Mouse (Mus musculus) G1E-ER4 (cell line): ENCODE results near the gene Efcab10. TPM values are rescaled to one million over a fixed set of nuclear protein-coding genes. Genes with fewer than 3 reads are reported as not detected.

Experiments used
- GATA1 ChIP-seq: IDR thresholded peaks from one replicate; pipeline ENCODE4 v1.8.0; 2012; ENCODE audit warnings: low read length, inconsistent platforms
- polyA plus RNA-seq: library from polyadenylated mRNA; stranded (reverse); fragments of >175 nt; gene quantifications from 2 replicates; pipeline ENCODE4 v1.2.3, GENCODE M21; 2012

Gene Efcab10
- polyA plus RNA-seq, 1 experiment = not detected

DNA sequence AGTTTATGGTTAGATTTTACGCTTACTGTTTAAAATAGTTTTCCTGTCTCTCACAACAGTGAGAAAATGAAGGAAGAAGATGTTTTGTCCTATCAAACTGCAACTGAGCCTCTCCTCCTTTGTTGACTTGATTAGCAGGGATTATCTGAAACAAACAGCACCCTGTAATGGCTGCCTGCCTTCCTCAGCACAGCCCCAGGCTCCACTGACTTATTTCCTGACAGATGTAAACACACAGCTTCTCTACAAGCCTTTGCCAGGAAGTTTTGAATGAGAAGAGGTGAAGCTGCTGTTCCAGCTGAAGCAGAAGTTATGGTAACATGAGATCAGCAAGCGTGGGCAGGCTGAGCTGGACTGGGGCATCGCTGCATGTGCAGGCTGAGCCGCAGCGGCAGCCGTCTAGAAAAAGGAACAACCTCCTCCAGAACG lies 8.6 kb downstream of the Efcab10 start:
- no peak for TF ChIP-seq GATA1

DNA sequence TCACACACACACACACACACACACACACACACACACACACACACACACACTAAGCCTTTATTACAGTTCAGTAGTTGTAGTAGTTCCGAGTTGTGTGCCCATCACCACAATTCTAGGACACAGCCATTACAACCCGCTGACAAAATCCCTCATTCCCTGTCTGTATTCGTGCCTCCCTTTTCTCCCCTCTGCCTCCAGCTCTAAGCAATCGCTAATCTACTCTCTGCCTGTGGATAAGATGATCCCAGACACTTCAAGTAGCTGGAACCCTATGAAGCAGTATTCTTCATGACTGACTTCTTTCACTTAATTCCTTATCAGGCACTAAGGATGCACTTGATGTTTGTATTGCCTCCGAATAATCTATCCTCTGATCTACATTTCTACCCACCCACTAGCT lies 10.3 kb downstream of the Efcab10 start:
- no peak for TF ChIP-seq GATA1

DNA sequence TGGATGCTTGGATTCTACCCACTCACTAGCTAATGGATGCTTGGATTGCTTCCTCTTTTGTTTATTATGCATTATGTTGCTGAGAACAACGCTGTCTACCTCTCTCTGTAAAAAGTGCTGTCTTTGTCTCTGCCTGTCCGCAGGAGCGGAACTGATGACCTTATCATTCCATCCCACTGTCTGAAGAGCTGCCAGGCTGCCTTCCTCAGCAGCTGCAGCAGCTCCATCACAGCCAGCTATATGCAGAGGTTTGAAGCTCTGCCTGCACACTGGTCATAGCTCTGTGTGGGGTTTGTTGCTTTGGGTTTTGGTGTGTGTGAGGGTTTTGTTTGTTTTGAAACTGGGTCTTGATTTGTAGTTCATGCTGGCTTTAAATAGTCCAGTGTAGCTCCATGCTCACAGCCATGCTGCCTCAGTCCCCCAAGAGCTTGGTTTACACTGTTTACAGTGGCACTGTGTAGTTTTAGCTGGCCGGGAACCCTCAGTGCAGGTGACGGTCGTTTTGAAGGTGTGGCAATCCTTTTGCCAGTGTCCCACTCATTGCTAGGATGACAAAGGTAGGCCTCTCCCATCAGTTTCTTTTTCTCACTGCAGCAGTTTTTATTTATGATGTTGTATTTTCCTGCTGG lies 10.9 kb downstream of the Efcab10 start:
- TF ChIP-seq GATA1 = no peak

DNA sequence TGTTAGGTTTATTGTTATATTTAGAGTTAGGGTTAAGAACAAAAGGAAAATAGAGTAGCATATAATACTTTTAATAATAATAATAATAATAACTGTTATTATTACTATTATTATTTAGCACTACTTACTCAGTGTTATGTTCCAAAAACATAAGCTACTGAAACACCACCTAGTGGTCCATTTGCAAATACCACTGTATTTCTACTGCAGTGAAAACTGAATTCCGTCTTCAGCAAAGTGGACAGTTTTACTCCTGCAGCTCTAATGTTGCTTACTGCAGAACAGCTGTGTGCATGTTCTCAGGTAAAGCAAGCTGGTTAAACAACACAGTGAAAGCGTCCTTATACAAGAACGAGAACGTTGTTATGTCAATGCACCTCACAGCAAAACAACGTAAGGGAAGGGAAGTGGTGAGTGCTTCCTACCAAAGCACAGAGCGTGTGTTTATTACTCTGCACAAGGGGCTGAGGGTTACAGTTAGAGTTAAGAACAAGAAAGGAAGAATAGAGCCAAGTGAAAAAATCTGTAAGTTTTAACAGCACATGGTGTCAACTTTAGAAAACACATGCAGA lies 17.0 kb downstream of the Efcab10 start:
- no peak for TF ChIP-seq GATA1

DNA sequence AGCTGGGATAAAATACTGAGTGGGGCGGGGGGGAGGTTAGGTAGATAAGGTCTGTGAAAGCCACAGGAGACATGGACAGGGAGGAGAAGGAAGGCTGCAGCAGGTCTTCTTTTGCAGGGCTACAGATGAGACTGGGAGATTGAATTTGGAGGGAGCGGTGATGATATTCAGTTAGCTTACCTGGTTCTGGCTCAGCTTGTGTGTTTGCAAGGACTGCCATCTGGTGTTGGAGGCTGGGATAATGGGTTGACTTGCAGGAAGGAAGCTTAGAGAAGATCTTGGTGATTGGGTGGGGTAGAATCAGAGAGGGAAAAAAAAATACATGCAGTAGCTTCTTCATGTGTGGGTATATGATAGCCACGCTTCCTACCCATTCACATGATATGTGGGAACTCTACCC lies 29.7 kb downstream of the Efcab10 start:
- TF ChIP-seq GATA1 = no peak

DNA sequence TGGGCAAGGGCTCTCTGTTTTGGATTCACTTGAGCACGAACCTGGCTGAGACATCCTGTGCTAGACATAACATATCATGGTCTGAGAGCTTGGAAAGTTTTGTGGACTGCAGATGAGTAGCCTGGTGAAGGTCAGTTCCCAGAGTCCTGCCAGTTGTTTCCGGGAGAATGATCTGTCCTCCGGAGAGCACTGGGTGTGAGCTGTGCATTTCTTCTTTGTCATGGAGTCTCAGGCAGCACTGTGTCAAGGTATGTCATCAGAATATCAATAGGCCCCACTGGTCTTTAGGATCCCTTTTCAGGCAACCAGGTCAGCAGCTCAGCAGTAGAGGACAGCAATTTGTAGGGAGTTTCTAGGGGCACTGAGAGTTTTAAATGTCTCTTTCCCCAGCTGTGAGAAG lies 32.6 kb downstream of the Efcab10 start:
- TF ChIP-seq GATA1 = no peak

DNA sequence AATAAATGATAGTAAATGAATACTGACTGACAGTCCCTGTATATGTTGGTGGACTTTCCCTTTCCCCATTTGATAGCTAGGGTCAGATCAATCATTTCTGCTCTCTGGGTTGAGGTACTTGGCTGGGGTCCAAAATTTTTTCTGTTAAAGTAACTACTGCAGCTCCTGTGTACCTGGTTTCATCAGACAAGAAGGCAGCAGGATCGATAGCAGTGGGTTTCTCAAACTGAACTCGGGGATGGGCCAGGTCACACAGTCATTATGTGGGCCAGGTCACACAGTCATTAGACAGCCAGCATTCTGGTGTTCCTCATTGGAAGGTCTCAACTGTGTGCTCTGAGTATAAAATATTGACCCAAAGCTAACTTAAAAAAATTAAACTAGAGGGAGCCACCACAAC lies 33.1 kb downstream of the Efcab10 start:
- no peak for TF ChIP-seq GATA1

DNA sequence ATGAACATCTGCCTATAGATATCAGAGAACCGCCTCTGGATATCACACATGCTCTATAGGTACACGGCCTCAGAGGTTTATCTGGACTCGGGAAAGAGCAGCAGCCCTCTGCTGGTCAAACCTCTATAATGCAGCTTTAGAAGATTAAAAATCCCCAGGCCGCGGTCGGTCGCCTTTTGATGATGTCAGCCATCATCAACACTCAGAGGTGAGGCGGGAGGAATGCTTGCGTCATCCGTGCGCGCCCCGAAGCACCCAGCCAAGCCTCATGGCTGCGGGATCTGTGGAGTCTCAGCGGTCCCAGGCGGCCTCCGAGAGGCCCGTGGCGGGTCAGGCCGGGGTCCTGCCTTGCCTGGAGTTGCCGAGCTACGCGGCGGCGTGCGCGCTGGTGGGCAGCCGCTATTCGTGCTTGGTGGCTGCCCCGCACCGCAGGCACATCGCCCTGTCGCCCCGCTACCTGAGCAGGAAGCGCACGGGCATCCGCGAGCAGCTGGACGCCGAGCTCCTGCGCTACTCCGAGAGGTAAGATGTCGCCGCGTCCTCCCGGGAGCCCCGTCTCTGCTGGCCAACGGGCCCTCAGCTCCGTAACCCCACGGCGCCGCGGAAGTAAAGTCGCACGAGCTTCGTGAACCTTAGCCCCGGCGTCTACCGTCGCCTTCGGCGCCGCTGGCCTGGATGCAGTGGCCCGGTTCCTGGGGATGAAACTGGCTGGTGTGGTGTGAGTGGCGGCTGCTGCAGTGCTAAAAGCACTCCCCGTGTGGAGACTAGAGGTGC lies 34.9 kb downstream of the Efcab10 start, which contains the start of gene Twistnb:
Gene Twistnb (plus strand): TSS at position 249 of the 774 bp plus-strand sequence.
- no peak for TF ChIP-seq GATA1

DNA sequence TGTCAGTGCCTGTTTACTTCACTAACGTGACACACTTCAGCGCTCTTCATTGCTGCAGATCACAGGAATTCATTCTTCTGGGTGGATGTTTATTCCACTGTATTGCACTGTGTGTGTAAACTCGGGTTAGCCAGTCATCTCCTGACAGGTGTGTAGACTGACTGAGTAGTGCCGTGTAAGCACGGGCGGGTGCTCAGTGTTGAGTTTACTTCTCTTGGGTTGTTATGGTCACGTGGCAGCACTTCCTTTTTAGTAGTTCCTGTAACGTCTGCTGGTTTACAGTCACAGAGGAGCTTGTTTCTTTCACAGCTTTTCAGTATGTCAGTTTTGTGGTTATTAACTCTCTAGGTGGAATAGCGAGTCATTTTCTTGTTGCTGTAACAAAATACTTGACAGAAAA lies 39.2 kb downstream of the Efcab10 start:
- TF ChIP-seq GATA1 = no peak

DNA sequence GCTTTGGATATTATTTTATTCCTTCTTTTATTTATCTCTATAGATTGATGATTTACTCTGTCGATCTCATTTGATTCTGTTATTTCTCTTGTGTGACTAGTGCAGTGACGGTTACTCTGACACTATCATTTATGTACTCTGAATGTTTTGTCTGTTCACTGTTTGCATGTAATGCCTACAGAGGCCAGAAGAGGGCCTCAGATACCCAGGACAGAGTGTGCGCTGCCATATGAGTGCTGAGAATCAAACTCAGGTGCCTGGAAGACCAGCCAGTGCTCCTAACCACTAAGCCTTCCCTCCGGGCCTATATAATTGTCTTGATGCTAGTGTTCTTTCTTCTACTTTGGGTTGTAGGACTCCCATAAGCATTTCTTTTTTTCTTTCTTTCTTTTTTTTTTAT lies 40.1 kb downstream of the Efcab10 start:
- no peak for TF ChIP-seq GATA1

Other genes starting within 250 kb of the Efcab10 start
- 33.9 and 35.0 TPM in 2 replicates for gene Atxn7l1, start 247.2 kb upstream of the Efcab10 start, polyA plus RNA-seq
- 13.0 and 17.0 TPM in 2 replicates for gene Twistnb, start 34.8 kb downstream of the Efcab10 start, polyA plus RNA-seq